Mouse (Mus musculus) hindbrain, embryonic 16.5 days (tissue): ENCODE measurements around the gene Ctsh. TPM values are rescaled to one million over a fixed set of nuclear protein-coding genes. Genes with fewer than 3 reads are reported as not detected.

Experiments used
- ATAC-seq: fragments of 200-750 bp; cut with Nextera tagmentation; 2 replicates; pipeline ENCODE4 v1.8.0; 2017; ENCODE audit warnings: moderate TSS enrichment, moderate library complexity
- H3K27ac ChIP-seq: fragments of 300-500 bp; sonication (generic); 2 replicates; pipeline ENCODE4 v1.5.1; 2014; ENCODE audit warnings: low read depth, mild to moderate bottlenecking, control low read depth, low read length, moderate library complexity
- H3K27me3 ChIP-seq: fragments of 300-500 bp; sonication (generic); replicated peaks from 2 replicates; pipeline ENCODE4 v1.6.1; 2014; ENCODE audit warnings: low read length; ENCODE audit not compliant: control insufficient read depth, insufficient read depth
- H3K36me3 ChIP-seq: fragments of 300-500 bp; sonication (generic); 2 replicates; pipeline ENCODE4 v1.6.1; 2014; ENCODE audit warnings: mild to moderate bottlenecking, low read length, moderate library complexity, mixed read lengths; ENCODE audit not compliant: control insufficient read depth, insufficient read depth
- H3K4me1 ChIP-seq: fragments of 300-500 bp; sonication (generic); 2 replicates; pipeline ENCODE4 v1.6.1; 2014; ENCODE audit warnings: low read depth, low read length; ENCODE audit not compliant: control insufficient read depth, insufficient read depth
- H3K4me2 ChIP-seq: fragments of 300-500 bp; sonication (generic); 2 replicates; pipeline ENCODE4 v1.6.1; 2014; ENCODE audit warnings: mild to moderate bottlenecking, low read length, control low read depth, moderate library complexity
- H3K4me3 ChIP-seq: fragments of 300-500 bp; sonication (generic); 2 replicates; pipeline ENCODE4 v1.5.1; 2014; ENCODE audit warnings: mild to moderate bottlenecking, low read length, control low read depth, moderate library complexity
- H3K9ac ChIP-seq: fragments of 300-500 bp; sonication (generic); 2 replicates; pipeline ENCODE4 v1.6.1; 2014; ENCODE audit warnings: low read depth, mild to moderate bottlenecking, control low read depth, low read length, moderate library complexity
- H3K9me3 ChIP-seq: fragments of 300-500 bp; sonication (generic); 2 replicates; pipeline ENCODE4 v1.6.1; 2014; ENCODE audit warnings: mild to moderate bottlenecking, low read length, moderate library complexity; ENCODE audit not compliant: control insufficient read depth
- WGBS: fragments of 180-500 bp; shearing (Covaris S2); extraction: QIAGEN DNeasy Blood & Tissue Kit; methylation state at CpG from one replicate; pipeline ENCODE4 v1.1.7; 2014; 5-methylcytosine and 5-hydroxymethylcytosine counted together
- polyA plus RNA-seq: library from polyadenylated mRNA; unstranded; fragments of >200 nt; fragmentation: Nextera tagmentation; extraction: Ambion mirVana; gene quantifications from 2 replicates; pipeline ENCODE4 v1.2.1, GENCODE M21; 2015

Gene Ctsh
- 32.2 and 40.1 TPM in 2 replicates for polyA plus RNA-seq

DNA sequence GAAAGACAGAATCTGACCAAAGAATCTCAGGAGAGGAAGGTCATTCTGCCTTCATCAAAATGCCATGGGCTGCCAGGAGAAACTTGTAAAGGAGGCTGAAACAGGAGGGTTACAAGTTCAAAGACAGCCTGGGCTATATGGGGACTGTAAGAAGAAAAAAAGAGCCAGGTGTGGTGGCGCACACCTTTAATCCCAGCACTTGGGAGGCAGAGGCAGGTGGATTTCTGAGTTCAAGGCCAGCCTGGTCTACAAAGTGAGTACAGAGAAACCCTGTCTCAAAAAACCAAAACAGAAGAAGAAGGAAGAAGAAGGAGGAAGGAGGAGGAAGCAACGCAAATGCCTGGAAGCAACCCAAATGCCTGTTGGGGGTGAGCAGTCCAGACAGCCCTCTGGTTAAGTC lies at the start of gene Ctsh:
TSS of gene Ctsh (plus strand) at position 301 of the 400 bp plus-strand sequence.
- ATAC-seq: no peak
- 83% methylated on average over 2 of the region's 2 CpGs for WGBS
- Histone ChIP-seq H3K36me3 (no peaks in the 10 kb centered on the region), H3K4me1 (peaks cover 7% of the 10 kb centered on the region), H3K9me3 (no peaks in the 10 kb centered on the region), H3K4me3 (peak within 1 kb of the TSS; percentile 40), H3K4me2 (peak within 1 kb of the TSS; percentile 82), H3K27ac (no peak within 1 kb of the TSS), H3K27me3 (no peaks in the 10 kb centered on the region; the same call in none of the 2 replicates), H3K9ac (peak within 1 kb of the TSS; percentile 59)

DNA sequence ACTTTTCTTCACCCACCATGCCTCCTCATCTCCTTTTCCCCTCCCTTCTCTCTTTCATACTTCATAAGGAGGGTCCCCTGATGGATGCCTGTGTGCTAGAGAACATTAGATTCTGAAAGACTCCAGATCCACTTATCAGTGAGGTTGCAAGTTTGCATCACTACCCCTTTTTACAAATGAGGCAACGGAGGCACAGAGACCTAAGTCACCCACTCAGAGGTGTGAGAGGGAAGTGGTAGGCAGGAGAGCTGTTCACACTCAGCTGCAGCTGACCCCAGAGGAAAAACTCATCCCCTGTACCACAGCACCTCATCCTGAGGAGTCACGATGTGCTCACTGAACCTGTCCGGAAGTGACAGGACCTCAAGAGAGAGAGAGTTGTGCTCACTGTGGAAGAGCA lies 47.5 kb upstream of the Ctsh start:
- H3K9ac ChIP-seq: no peak overlapping the region
- H3K27me3 ChIP-seq: no peaks in the 10 kb centered on the region
- no peak overlapping the region for H3K4me2 ChIP-seq
- no peak overlapping the region for H3K27ac ChIP-seq
- no peaks in the 10 kb centered on the region for H3K36me3 ChIP-seq
- H3K9me3 ChIP-seq: no peaks in the 10 kb centered on the region
- WGBS: 90% methylated on average over 3 of the region's 3 CpGs
- no peaks in the 10 kb centered on the region for H3K4me1 ChIP-seq
- no peak for ATAC-seq
- no peak overlapping the region for H3K4me3 ChIP-seq

DNA sequence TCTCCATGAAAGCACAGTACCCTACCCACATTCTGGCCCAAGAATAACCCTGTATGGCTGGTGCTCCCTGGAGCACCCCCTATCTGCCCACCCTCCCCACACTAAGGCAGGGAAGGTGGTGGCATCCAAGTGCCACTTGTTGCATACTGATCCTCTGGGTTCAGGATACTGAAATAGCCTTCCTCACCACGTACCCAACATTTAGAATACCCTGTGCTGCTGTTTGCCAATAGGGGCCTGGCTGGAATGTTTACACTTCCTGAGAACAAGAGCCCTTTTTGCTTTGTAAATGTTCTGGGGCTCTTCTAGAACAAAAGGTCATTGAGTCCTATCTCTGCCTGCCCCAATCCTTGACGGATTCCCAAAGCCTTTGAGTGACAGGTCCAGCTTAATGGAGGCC lies 46.9 kb upstream of the Ctsh start:
- Histone ChIP-seq H3K4me3 (no peak overlapping the region), H3K27ac (no peak overlapping the region), H3K9me3 (peaks cover 2% of the 10 kb centered on the region; the same call in 1 of the 2 replicates), H3K27me3 (no peaks in the 10 kb centered on the region), H3K9ac (no peak overlapping the region), H3K4me2 (no peak overlapping the region), H3K36me3 (no peaks in the 10 kb centered on the region), H3K4me1 (no peaks in the 10 kb centered on the region)
- no peak for ATAC-seq
- WGBS: 15% methylated on average over 2 of the region's 2 CpGs

DNA sequence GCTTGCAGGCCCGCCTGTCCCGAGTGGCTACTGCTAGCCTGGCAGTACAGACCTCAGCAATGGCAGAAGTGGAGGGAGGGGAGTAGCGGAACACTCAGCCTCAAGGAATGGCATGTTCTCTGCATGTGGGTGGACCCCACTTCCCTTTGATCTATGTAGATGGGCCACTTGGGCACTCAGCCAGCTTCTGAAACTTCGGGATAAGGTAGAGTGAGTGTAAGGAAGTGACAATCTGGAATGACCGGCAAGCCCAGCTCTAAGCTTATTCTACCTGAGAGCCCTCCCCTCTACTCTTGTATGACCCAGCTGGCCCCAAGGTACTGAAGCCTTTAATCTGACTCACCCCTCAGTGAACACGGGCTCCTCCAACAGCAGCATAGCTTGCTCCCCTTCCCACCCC lies 45.8 kb upstream of the Ctsh start:
- no peak overlapping the region for H3K9ac ChIP-seq
- no peaks in the 10 kb centered on the region for H3K4me1 ChIP-seq
- H3K27ac ChIP-seq: no peak overlapping the region
- H3K27me3 ChIP-seq: no peaks in the 10 kb centered on the region
- H3K4me2 ChIP-seq: no peak overlapping the region
- H3K4me3 ChIP-seq: no peak overlapping the region
- 93% methylated on average over 6 of the region's 6 CpGs for WGBS
- H3K36me3 ChIP-seq: no peaks in the 10 kb centered on the region
- ATAC-seq: no peak
- peaks cover 2% of the 10 kb centered on the region; the same call in 1 of the 2 replicates for H3K9me3 ChIP-seq

DNA sequence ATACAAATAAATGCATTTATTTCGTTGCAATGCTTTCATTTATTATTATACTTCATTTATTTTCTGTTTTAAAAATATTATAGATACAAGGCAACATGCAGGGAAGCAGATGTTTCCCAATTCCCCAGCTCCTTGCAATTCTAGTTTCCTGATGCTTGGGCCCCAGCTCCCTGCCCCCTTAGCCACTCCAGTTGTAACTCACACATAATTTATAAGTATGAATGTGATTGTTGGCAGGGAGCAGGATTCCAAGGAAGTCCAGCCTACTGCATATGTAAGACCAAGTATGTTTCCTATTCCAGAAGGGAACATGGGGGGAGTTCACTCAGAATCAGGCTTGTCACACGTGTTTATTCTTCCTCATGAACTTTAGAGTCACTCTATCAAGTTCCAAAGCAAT lies 42.1 kb upstream of the Ctsh start:
- Histone ChIP-seq H3K27ac (no peak overlapping the region), H3K27me3 (no peaks in the 10 kb centered on the region), H3K36me3 (no peaks in the 10 kb centered on the region), H3K4me1 (no peaks in the 10 kb centered on the region), H3K9me3 (peaks cover 2% of the 10 kb centered on the region; the same call in 1 of the 2 replicates), H3K4me2 (no peak overlapping the region), H3K9ac (no peak overlapping the region), H3K4me3 (no peak overlapping the region)
- WGBS: 53% methylated on average over 2 of the region's 2 CpGs
- ATAC-seq: no peak

DNA sequence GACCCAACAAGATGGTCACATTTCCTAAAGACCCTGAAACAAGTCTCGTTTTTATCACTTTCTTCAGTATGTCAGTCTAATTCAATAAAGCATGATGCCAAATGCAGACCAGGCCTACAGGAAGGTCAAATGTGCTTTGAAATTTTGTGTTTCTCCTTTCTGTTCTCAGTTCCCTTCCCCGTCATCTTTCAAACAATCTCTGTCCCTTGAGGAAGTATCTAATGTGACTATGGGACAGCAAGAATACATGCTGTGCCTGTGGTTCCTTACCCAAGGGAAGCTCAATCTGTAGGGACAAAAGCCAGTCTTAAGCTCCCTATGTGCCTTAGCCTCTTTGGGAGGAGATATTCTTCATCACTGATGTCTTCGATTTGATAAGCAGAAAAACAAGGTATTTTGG lies 39.3 kb upstream of the Ctsh start:
- no peak overlapping the region for H3K27ac ChIP-seq
- H3K4me2 ChIP-seq: no peak overlapping the region
- no peak for ATAC-seq
- H3K4me3 ChIP-seq: no peak overlapping the region
- no peak overlapping the region for H3K9ac ChIP-seq
- H3K4me1 ChIP-seq: no peaks in the 10 kb centered on the region
- no peaks in the 10 kb centered on the region for H3K27me3 ChIP-seq
- H3K9me3 ChIP-seq: peaks cover 2% of the 10 kb centered on the region; the same call in 1 of the 2 replicates
- H3K36me3 ChIP-seq: no peaks in the 10 kb centered on the region
- WGBS: 94% methylated on average over 3 of the region's 3 CpGs

DNA sequence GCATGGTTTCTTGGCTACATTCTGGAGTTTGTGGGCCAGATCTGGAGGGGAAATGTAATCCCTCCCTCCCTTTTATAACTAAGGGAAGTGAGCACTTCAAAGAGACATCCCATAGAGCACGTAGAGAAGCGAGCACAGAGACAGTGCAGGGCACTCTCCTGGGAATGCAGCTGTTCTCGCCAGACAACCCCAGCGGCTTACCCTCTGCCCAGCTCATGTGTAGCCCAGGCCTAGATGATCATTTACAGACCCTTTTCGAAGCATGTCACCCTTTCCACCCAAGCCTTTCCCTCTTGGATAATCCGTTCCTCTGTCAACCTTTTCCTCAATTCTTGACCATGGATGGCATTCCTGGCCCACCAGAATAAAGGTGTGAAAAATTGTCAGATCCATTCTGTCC lies 37.7 kb upstream of the Ctsh start:
- Histone ChIP-seq H3K9ac (no peak overlapping the region), H3K27me3 (no peaks in the 10 kb centered on the region), H3K4me2 (no peak overlapping the region), H3K4me3 (no peak overlapping the region), H3K4me1 (no peaks in the 10 kb centered on the region), H3K36me3 (no peaks in the 10 kb centered on the region), H3K27ac (no peak overlapping the region), H3K9me3 (peaks cover 2% of the 10 kb centered on the region; the same call in 1 of the 2 replicates)
- no peak for ATAC-seq
- 79% methylated on average over 6 of the region's 6 CpGs for WGBS

DNA sequence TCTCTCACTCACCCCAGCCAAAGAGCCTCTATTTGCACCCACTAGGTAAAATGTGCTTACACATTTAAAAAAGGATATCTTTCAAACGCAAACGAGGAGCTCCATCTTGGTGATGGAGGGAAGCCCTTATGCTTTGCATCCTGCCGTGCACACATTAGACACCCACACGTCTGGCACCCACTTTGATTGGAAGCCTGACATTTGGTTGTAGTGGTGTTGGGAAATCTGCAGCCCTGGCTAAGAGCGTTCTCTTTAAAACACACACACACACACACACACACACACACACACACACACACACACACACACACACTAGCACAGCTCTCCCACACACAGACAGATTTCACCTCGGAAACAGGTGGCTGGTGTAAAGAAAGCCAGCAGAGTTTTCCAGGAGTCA lies 33.1 kb upstream of the Ctsh start:
- no peak overlapping the region for H3K9ac ChIP-seq
- 90% methylated on average over 6 of the region's 6 CpGs for WGBS
- H3K36me3 ChIP-seq: no peaks in the 10 kb centered on the region
- H3K27ac ChIP-seq: no peak overlapping the region
- no peaks in the 10 kb centered on the region for H3K27me3 ChIP-seq
- no peak overlapping the region for H3K4me3 ChIP-seq
- no peaks in the 10 kb centered on the region for H3K4me1 ChIP-seq
- ATAC-seq: no peak
- no peaks in the 10 kb centered on the region for H3K9me3 ChIP-seq
- H3K4me2 ChIP-seq: no peak overlapping the region

DNA sequence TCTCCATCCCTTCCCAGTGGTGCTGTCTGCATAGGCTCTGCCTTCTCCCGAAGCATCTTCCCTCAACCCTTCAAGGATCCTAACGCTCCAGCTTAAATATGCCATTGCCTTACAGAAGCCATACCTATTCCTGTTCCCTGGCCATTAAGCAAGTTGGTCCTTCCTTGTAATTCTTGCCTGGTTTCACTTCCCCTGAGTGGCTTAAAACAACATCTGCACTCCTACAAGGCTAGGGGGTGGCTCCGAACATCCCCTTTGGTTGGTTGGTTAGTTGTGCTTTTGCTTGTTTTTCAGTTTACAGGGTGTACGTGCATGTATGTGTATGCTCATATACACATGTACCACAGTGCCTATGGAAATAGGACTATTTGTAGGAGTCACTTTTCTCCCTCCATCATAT lies 32.5 kb upstream of the Ctsh start:
- H3K9me3 ChIP-seq: no peaks in the 10 kb centered on the region
- 94% methylated on average over 4 of the region's 4 CpGs for WGBS
- H3K4me2 ChIP-seq: no peak overlapping the region
- no peak for ATAC-seq
- H3K27ac ChIP-seq: no peak overlapping the region
- H3K36me3 ChIP-seq: no peaks in the 10 kb centered on the region
- no peak overlapping the region for H3K4me3 ChIP-seq
- no peak overlapping the region for H3K9ac ChIP-seq
- H3K4me1 ChIP-seq: no peaks in the 10 kb centered on the region
- H3K27me3 ChIP-seq: no peaks in the 10 kb centered on the region

DNA sequence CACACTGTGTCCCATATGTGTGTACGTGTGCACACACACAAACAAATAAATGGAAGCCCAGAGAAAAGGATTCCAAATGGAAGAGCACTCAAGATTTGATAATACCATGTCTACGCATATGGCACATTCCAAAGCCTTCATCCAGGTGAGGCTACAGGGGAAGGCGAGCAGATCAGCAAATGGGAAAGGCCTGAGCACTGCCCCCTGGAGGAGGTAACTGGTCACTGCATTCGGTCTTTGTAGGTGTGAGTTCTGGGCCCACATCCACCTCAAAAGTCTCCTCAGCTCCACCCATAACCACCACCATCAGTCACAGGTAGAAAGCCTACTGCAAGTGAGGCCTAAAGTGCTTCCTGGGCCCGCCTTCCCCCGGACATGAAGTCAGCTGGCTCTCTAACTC lies 26.2 kb upstream of the Ctsh start:
- no peak for ATAC-seq
- Histone ChIP-seq H3K9me3 (no peaks in the 10 kb centered on the region), H3K4me3 (no peak overlapping the region), H3K4me1 (no peaks in the 10 kb centered on the region), H3K36me3 (no peaks in the 10 kb centered on the region), H3K9ac (no peak overlapping the region), H3K27ac (no peak overlapping the region), H3K4me2 (no peak overlapping the region), H3K27me3 (no peaks in the 10 kb centered on the region)
- 95% methylated on average over 6 of the region's 6 CpGs for WGBS
